Mouse (Mus musculus) lung, postnatal 0 days (tissue): ENCODE data around the gene Arrdc3. TPM values are rescaled to one million over a fixed set of nuclear protein-coding genes. Genes with fewer than 3 reads are reported as not detected.

ENCODE experiments used
- ATAC-seq: fragments of 200-750 bp; cut with Nextera tagmentation; 2 replicates; pipeline ENCODE4 v1.8.0; 2017; ENCODE audit warnings: moderate library complexity
- DNase-seq: peaks from one replicate; pipeline ENCODE4 v3.0.0-alpha.2; 2016; ENCODE audit warnings: low spot score
- H3K27ac ChIP-seq: fragments of 300-500 bp; sonication (generic); 2 replicates; pipeline ENCODE4 v1.5.1; 2014; ENCODE audit warnings: antibody characterized with exemption, mild to moderate bottlenecking, low read length, mixed read lengths
- H3K27me3 ChIP-seq: fragments of 300-500 bp; sonication (generic); replicated peaks from 2 replicates; pipeline ENCODE4 v1.6.1; 2014; ENCODE audit warnings: low read length, mixed read lengths; ENCODE audit not compliant: insufficient read depth
- H3K36me3 ChIP-seq: fragments of 300-500 bp; sonication (generic); 2 replicates; pipeline ENCODE4 v1.6.1; 2014; ENCODE audit warnings: low read length, mixed read lengths; ENCODE audit not compliant: insufficient read depth
- H3K4me1 ChIP-seq: fragments of 300-500 bp; sonication (generic); 2 replicates; pipeline ENCODE4 v1.6.1; 2014; ENCODE audit warnings: antibody characterized with exemption, low read depth, low read length, mixed read lengths; ENCODE audit not compliant: insufficient read depth
- H3K4me2 ChIP-seq: fragments of 300-500 bp; sonication (generic); replicated peaks from 2 replicates; pipeline ENCODE4 v1.6.1; 2014; ENCODE audit warnings: low read depth, mild to moderate bottlenecking, low read length, moderate library complexity, mixed read lengths
- H3K4me3 ChIP-seq: fragments of 300-500 bp; sonication (generic); 2 replicates; pipeline ENCODE4 v1.5.1; 2014; ENCODE audit warnings: low read depth, low read length
- H3K9ac ChIP-seq: fragments of 300-500 bp; sonication (generic); replicated peaks from 2 replicates; pipeline ENCODE4 v1.6.1; 2014; ENCODE audit warnings: low read depth, mild to moderate bottlenecking
- H3K9me3 ChIP-seq: fragments of 300-500 bp; sonication (generic); 2 replicates; pipeline ENCODE4 v1.6.1; 2016; ENCODE audit warnings: low read length, mixed read lengths
- CTCF ChIP-seq: IDR thresholded peaks from 2 replicates; pipeline ENCODE4 v1.5.1; 2016; ENCODE audit warnings: antibody characterized with exemption, mild to moderate bottlenecking
- EP300 ChIP-seq: IDR thresholded peaks from 2 replicates; pipeline ENCODE4 v1.6.1; 2016; ENCODE audit warnings: antibody characterized with exemption, mild to moderate bottlenecking, control low read depth
- WGBS: fragments of 180-500 bp; shearing (Covaris S2); extraction: QIAGEN DNeasy Blood & Tissue Kit; methylation state at CpG from one replicate; pipeline ENCODE4 v1.1.7; 2014; 5-methylcytosine and 5-hydroxymethylcytosine counted together
- polyA plus RNA-seq: library from polyadenylated mRNA; unstranded; fragments of >200 nt; fragmentation: Nextera tagmentation; extraction: Ambion mirVana; gene quantifications from 2 replicates; pipeline ENCODE4 v1.2.1, GENCODE M21; 2015

Gene Arrdc3
- polyA plus RNA-seq, 1 experiment from 2014 or later, result 59.5 TPM

- H3K9me3 ChIP-seq, result no peaks in the 10 kb centered on the region
- H3K9ac ChIP-seq, result peak overlapping the region; percentile 90
- ATAC-seq (peak; percentile 33), DNase-seq (peak; percentile 89)
- WGBS, result under 1% methylated on average over 21 of the region's 23 CpGs
- TF ChIP-seq EP300, result no peak
- TF ChIP-seq CTCF, result no peak
- peak overlapping the region; percentile 62 for H3K4me2 ChIP-seq
- peak overlapping the region; percentile 63 for H3K4me3 ChIP-seq
- no peaks in the 10 kb centered on the region for H3K27me3 ChIP-seq
- H3K36me3 ChIP-seq, result no peaks in the 10 kb centered on the region
- peak overlapping the region; percentile 99 for H3K27ac ChIP-seq
- H3K4me1 ChIP-seq, result peaks cover 2% of the 10 kb centered on the region; the same call in 1 of the 2 replicates
These were observed 458 bp upstream of the Arrdc3 start for GRCm38 (mm10) chr13:80882716-80883135.

- under 1% methylated on average over 23 of the region's 23 CpGs for WGBS
- Histone ChIP-seq H3K9me3 (no peaks in the 10 kb centered on the region), H3K36me3 (peaks cover 2% of the 10 kb centered on the region; the same call in 1 of the 2 replicates), H3K4me2 (peak overlapping the region; percentile 62), H3K4me1 (peaks cover 2% of the 10 kb centered on the region; the same call in 1 of the 2 replicates), H3K27me3 (no peaks in the 10 kb centered on the region), H3K4me3 (peak overlapping the region; percentile 63), H3K9ac (peak overlapping the region; percentile 90), H3K27ac (peak overlapping the region; percentile 99)
- TF ChIP-seq CTCF, result no peak
- TF ChIP-seq EP300, result no peak
- no peak for ATAC-seq
- DNase-seq, result peak; percentile 54
These were observed 629 bp downstream of the Arrdc3 start for GRCm38 (mm10) chr13:80883649-80884376.

GRCm38 (mm10) chr13:80884377-80884983, 1.3 kb downstream of the Arrdc3 start:
- Histone ChIP-seq H3K27ac (peak overlapping the region; percentile 99), H3K4me1 (peaks cover 2% of the 10 kb centered on the region; the same call in 1 of the 2 replicates), H3K9ac (peak overlapping the region; percentile 90), H3K36me3 (peaks cover 4% of the 10 kb centered on the region; the same call in 1 of the 2 replicates), H3K9me3 (no peaks in the 10 kb centered on the region), H3K27me3 (no peaks in the 10 kb centered on the region), H3K4me3 (peak overlapping the region; percentile 63), H3K4me2 (peak overlapping the region; percentile 62)
- under 1% methylated on average over 15 of the region's 15 CpGs for WGBS
- TF ChIP-seq CTCF (no peak), EP300 (no peak; the same call in 1 of the 2 replicates)
- DNase-seq (peak; percentile 96), ATAC-seq (no peak)

GRCm38 (mm10) chr13:80885103-80885833, 2.1 kb downstream of the Arrdc3 start:
- H3K9me3 ChIP-seq, result no peaks in the 10 kb centered on the region
- H3K27me3 ChIP-seq, result no peaks in the 10 kb centered on the region
- DNase-seq (peak; percentile 98), ATAC-seq (peak; percentile 86)
- H3K36me3 ChIP-seq, result peaks cover 8% of the 10 kb centered on the region
- WGBS, result under 1% methylated on average over 47 of the region's 47 CpGs
- TF ChIP-seq CTCF, result no peak
- TF ChIP-seq EP300, result peak; percentile 15; the same call in 1 of the 2 replicates
- peak overlapping the region; percentile 90 for H3K9ac ChIP-seq
- H3K4me2 ChIP-seq, result peak overlapping the region; percentile 62
- peak overlapping the region; percentile 63 for H3K4me3 ChIP-seq
- peaks cover 2% of the 10 kb centered on the region; the same call in 1 of the 2 replicates for H3K4me1 ChIP-seq
- peak overlapping the region; percentile 99 for H3K27ac ChIP-seq

GRCm38 (mm10) chr13:80885834-80886663, 2.9 kb downstream of the Arrdc3 start:
- WGBS, result under 1% methylated on average over 53 of the region's 72 CpGs
- peak; percentile 98 for DNase-seq

More at GRCm38 (mm10) chr13:80885834-80886663, 2.9 kb downstream of the Arrdc3 start:
- Histone ChIP-seq H3K4me1 (peaks cover 2% of the 10 kb centered on the region; the same call in 1 of the 2 replicates), H3K27ac (peak overlapping the region; percentile 99), H3K27me3 (no peaks in the 10 kb centered on the region), H3K36me3 (peaks cover 16% of the 10 kb centered on the region), H3K4me2 (peak overlapping the region; percentile 62), H3K9ac (peak overlapping the region; percentile 90), H3K9me3 (no peaks in the 10 kb centered on the region), H3K4me3 (peak overlapping the region; percentile 63)
- peak; percentile 90 for ATAC-seq
- TF ChIP-seq EP300, result no peak; the same call in none of the 2 replicates
- no peak for TF ChIP-seq CTCF
